Mouse (Mus musculus) lung, postnatal 0 days (tissue): Measurements from ENCODE around the gene Akap6.

Experiments used
- CTCF ChIP-seq: IDR thresholded peaks from 2 replicates; pipeline ENCODE4 v1.5.1; 2016; ENCODE audit warnings: antibody characterized with exemption, mild to moderate bottlenecking
- EP300 ChIP-seq: IDR thresholded peaks from 2 replicates; pipeline ENCODE4 v1.6.1; 2016; ENCODE audit warnings: antibody characterized with exemption, mild to moderate bottlenecking, control low read depth

- no peak for TF ChIP-seq CTCF
- TF ChIP-seq EP300, result no peak
Observed at GRCm38 (mm10) chr12:53061466-53062124, 362.4 kb downstream of the Akap6 start.
